Mouse (Mus musculus) forebrain, embryonic 10.5 days (tissue): ENCODE data around the gene Mrvi1. TPM values are rescaled to one million over a fixed set of nuclear protein-coding genes. Genes with fewer than 3 reads are reported as not detected.
A peak's percentile ranks its signal among the peaks of the same experiment; 100 is the strongest.
"Not testable (repeated sequence)": the region's sequence is repeated elsewhere in the genome, so short reads cannot be mapped to it uniquely, and the experiment has no call there.

Experiments
- DNase-seq: peaks from one replicate; pipeline ENCODE4 v3.0.0-alpha.2; 2017; ENCODE audit warnings: low spot score; ENCODE audit errors: extremely low spot score
- H3K27ac ChIP-seq: fragments of 300-500 bp; sonication (generic); 2 replicates; pipeline ENCODE4 v1.5.1; 2016; ENCODE audit warnings: mild to moderate bottlenecking
- H3K27me3 ChIP-seq: fragments of 300-500 bp; sonication (generic); 2 replicates; pipeline ENCODE4 v1.6.1; 2016; ENCODE audit warnings: mild to moderate bottlenecking; ENCODE audit not compliant: poor library complexity, severe bottlenecking
- H3K36me3 ChIP-seq: fragments of 300-500 bp; sonication (generic); replicated peaks from 2 replicates; pipeline ENCODE4 v1.6.1; 2016; ENCODE audit warnings: mild to moderate bottlenecking, moderate library complexity
- H3K4me1 ChIP-seq: fragments of 300-500 bp; sonication (generic); 2 replicates; pipeline ENCODE4 v1.6.1; 2016
- H3K4me3 ChIP-seq: fragments of 300-500 bp; sonication (generic); 2 replicates; pipeline ENCODE4 v1.5.1; 2016; ENCODE audit warnings: mild to moderate bottlenecking, moderate library complexity
- H3K9me3 ChIP-seq: fragments of 300-500 bp; sonication (generic); 2 replicates; pipeline ENCODE4 v1.6.1; 2016; ENCODE audit warnings: mild to moderate bottlenecking, moderate library complexity
- WGBS: fragments of 180-500 bp; shearing (Covaris S2); methylation state at CpG from one replicate; pipeline ENCODE4 v1.1.7; 2016; 5-methylcytosine and 5-hydroxymethylcytosine counted together
- polyA plus RNA-seq: library from polyadenylated mRNA; unstranded; fragments of >200 nt; fragmentation: Nextera tagmentation; extraction: Ambion mirVana; gene quantifications from 2 replicates; pipeline ENCODE4 v1.2.1, GENCODE M21; 2016

The Mrvi1 gene
- polyA plus RNA-seq, 1 experiment from 2014 or later = 1.2 TPM

DNA sequence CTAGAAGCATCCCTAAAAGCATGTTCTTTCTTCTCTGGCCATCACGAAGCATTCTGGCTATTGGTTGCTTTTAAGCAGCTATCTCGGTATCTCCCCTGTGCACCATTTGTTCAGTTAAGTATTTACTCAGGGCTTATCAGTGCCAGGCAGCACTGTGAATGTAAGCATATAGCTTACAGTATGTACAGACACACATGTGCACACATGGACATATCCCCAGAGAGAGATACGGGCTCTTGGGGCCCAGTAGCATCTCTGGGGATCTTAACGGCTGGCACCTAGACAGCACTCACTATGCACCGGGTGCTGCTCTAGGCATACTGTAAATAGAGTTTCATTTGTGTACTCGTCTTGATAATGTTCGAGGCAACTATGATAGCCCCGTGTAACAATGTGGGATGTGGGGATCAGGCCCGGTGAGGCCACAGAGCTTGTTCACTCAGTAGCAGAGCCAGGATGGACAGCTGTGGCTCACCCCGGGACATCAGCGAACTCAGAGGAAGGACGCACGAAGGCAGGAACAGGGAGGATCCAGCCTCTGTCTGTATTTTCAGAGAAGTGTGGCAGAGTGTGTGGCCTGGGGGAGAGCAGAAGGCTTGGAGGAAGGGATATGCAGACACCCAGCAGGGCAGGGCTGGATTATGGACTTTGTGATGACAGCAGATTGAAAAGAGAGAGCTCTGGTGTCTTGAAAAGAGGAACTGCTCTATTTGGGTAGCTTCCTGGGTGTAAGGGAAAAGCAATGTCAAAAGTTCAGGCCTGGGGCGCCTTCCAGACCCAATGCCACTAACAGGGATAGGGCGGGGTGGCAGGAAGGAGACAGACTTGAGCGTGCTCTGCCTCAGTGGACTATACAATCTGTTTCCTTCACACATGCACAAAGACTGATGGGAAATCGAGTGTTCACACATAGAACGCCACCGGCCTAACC, 61.7 kb downstream of the Mrvi1 start:
- H3K4me1 ChIP-seq = no peaks in the 10 kb centered on the region
- no peaks in the 10 kb centered on the region for H3K9me3 ChIP-seq
- no peaks in the 10 kb centered on the region for H3K36me3 ChIP-seq
- H3K4me3 ChIP-seq = no peak overlapping the region
- no peak for DNase-seq
- H3K27me3 ChIP-seq = no peaks in the 10 kb centered on the region
- peak overlapping the region; percentile 40; the same call in 1 of the 2 replicates for H3K27ac ChIP-seq
- WGBS = 88% methylated on average over 19 of the region's 19 CpGs

DNA sequence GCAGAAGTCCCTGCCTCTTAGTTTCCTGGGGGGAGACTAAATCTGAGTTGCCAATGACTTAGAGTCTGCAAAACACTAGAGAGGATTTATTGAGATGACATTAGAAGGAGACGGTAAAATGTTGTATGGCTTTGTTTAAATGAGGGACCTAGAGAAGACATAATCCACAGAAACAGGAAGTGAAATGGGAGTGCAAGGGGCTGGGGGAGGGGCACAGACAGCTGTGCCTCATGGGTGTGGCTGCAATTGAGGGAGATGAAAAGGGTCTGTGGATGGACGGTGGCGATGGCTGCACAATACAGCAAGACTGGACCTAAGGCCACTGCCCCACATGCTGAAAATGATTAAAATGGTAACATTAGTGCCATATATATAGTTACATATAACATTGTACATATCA, 62.5 kb downstream of the Mrvi1 start:
- Histone ChIP-seq H3K9me3 (no peaks in the 10 kb centered on the region), H3K27ac (peak overlapping the region; percentile 48; the same call in 1 of the 2 replicates), H3K36me3 (no peaks in the 10 kb centered on the region), H3K27me3 (no peaks in the 10 kb centered on the region), H3K4me1 (no peaks in the 10 kb centered on the region), H3K4me3 (no peak overlapping the region)
- DNase-seq = no peak
- 76% methylated on average over 3 of the region's 3 CpGs for WGBS

DNA sequence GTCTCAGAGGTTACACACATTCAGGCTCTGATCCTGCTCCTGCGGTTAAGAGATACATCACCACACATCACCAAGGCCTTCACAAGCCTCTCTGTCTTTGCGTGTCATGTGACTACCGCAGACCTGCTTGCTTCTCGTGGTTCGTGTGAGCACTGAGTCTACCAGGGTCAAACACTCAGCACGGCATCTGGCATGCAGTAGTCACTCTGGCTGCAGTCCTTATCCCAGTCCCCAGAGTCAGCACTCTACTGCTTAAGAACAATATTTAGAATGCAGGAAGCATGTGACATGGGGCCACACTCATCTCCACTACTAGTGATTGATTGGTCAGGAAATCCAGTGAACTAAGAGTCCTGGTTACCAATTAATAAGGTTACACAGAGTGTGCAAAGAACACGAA, 66.3 kb downstream of the Mrvi1 start:
- no peaks in the 10 kb centered on the region for H3K36me3 ChIP-seq
- no peaks in the 10 kb centered on the region for H3K9me3 ChIP-seq
- no peak overlapping the region for H3K27ac ChIP-seq
- WGBS = 80% methylated on average over 7 of the region's 7 CpGs
- DNase-seq = no peak
- no peak overlapping the region for H3K4me3 ChIP-seq
- H3K4me1 ChIP-seq = no peaks in the 10 kb centered on the region
- no peaks in the 10 kb centered on the region for H3K27me3 ChIP-seq

DNA sequence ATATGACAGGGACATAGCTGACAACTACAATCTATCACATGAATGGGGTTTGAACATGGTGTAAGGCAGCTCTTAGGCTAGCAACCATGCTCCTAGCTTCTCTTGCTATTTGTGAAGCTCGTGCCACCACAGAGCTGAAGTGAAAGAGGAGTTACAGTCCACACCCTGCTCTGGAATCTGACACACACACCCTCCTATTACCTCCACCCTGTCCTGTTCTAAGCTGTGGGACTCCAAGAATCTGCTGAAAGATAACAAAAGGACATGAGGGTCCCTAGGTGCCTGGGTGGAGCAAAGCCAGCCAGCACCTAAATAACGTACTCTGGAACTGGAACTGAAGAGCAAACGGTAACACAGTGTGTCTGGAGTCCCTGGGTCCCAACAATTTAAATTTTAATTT, 67.7 kb downstream of the Mrvi1 start:
- WGBS = 89% methylated on average over 3 of the region's 3 CpGs
- Histone ChIP-seq H3K27me3 (no peaks in the 10 kb centered on the region), H3K4me1 (no peaks in the 10 kb centered on the region), H3K9me3 (no peaks in the 10 kb centered on the region), H3K4me3 (no peak overlapping the region), H3K36me3 (no peaks in the 10 kb centered on the region), H3K27ac (no peak overlapping the region)
- no peak for DNase-seq

DNA sequence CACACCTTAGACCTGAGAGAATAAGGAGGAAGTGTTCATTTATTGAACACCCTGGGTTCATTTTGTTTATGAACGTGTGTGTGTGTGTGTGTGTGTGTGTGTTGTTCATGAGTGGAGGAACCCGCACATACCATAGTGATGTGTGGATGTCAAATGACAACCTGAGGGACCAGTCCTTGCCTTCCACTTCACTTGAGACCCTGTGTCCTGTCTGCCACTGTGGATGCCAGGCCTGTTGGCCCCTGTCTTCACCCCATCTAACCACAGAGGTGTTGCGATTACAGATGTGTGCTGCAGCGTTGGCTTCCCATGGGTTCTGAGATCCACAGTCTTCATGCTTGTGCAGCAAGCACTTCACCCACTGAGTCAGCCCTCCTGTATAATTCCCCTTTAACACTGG, 68.5 kb downstream of the Mrvi1 start:
- H3K4me3 ChIP-seq = no peak overlapping the region
- no peak for DNase-seq

DNA sequence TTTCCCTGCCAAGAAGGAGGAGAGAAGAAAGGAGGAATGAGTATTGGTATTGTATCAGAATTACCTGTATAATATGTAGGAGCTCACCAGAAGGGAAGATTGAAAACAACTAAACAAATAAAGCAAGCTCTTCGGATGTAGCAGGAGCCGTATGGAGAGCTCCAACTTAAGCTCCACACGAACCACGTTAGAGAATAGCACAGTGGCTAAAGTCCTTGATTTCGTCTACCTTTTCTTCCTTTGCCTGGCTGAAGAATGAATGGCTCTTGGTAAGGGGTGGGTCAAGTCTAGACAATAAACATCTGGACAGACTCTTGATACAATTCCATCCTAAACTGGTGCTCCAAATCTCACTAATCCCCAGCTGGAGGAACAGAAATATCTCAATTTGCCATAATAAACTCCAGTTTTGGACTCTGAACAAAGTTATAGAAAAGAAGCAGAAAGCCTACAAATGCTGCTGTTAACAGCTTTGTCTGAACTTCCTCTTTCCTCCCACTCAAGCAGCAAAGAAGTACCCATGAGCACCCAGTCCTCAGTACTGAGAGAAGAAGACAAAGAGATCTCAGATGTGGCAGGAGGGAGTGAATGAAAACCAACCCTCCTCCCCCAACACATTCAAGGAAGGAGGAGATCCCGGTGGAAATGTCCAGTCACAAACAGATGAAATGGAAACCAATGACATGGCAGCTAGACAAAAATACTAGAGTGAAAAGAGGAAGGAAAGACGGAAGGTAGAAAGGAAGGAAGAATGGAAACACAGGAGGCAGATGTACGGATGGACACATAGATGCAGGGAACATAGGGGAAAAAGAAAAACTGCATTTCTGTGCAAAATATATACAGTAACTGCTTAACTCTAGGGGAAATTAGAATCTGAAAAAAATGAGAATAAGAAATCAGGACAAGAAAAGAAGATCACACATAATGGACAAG, 73.8 kb downstream of the Mrvi1 start:
- Histone ChIP-seq H3K27me3 (no peaks in the 10 kb centered on the region), H3K4me3 (no peak overlapping the region), H3K27ac (no peak overlapping the region), H3K36me3 (no peaks in the 10 kb centered on the region), H3K9me3 (no peaks in the 10 kb centered on the region), H3K4me1 (no peaks in the 10 kb centered on the region)
- WGBS = 83% methylated on average over 8 of the region's 8 CpGs
- no peak for DNase-seq

More for the DNA sequence above, 68.5 kb downstream of the Mrvi1 start:
- Histone ChIP-seq H3K4me1 (no peaks in the 10 kb centered on the region), H3K27ac (no peak overlapping the region), H3K36me3 (no peaks in the 10 kb centered on the region), H3K27me3 (no peaks in the 10 kb centered on the region), H3K9me3 (no peaks in the 10 kb centered on the region)
- 92% methylated on average over 4 of the region's 4 CpGs for WGBS

DNA sequence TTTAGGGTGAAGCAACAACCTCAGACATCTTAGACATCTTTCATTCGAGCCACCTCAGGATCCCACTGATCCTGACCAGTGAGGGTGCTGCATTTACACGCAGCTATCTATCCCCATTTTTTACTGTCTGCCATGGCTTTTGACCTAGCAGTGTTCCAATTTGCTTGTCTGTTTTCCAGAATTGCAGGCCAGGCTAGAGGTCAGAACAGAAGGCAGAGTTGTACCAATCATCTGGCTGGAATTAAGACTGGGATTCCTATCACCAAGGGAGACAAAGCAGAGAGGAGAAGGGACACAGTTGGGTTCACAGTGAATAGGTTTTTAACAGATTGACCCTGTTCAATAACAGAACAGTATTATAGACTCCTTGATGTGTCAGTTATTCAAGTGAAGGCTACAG, 75.7 kb downstream of the Mrvi1 start:
- DNase-seq = no peak
- no peaks in the 10 kb centered on the region for H3K36me3 ChIP-seq
- WGBS = 81% methylated on average over 2 of the region's 2 CpGs
- H3K4me1 ChIP-seq = no peaks in the 10 kb centered on the region
- H3K4me3 ChIP-seq = no peak overlapping the region
- no peaks in the 10 kb centered on the region for H3K27me3 ChIP-seq
- H3K27ac ChIP-seq = no peak overlapping the region
- no peaks in the 10 kb centered on the region for H3K9me3 ChIP-seq

DNA sequence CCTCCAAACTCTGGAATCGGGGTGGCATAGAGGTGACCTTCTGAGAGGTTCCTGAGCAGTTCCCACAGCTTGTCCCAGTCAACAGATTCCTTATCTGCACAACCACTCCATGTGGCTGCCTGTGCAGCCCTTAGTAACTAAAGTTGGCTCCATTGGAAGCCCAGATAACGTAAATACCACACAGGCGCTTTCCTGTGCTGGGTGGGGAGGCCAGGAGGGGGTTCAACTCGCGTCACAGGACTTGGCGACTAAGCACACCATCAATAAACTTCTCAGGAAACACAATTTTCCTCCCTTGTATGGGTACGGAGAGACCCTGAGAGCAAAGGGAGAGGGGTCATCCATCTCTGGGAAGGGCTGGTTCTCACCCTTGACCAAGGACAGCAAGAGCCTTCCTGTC, 79.0 kb downstream of the Mrvi1 start:
- Histone ChIP-seq H3K36me3 (no peaks in the 10 kb centered on the region), H3K9me3 (no peaks in the 10 kb centered on the region), H3K27me3 (no peaks in the 10 kb centered on the region), H3K4me1 (no peaks in the 10 kb centered on the region), H3K27ac (no peak overlapping the region), H3K4me3 (no peak overlapping the region)
- DNase-seq = no peak
- WGBS = 87% methylated on average over 7 of the region's 7 CpGs

DNA sequence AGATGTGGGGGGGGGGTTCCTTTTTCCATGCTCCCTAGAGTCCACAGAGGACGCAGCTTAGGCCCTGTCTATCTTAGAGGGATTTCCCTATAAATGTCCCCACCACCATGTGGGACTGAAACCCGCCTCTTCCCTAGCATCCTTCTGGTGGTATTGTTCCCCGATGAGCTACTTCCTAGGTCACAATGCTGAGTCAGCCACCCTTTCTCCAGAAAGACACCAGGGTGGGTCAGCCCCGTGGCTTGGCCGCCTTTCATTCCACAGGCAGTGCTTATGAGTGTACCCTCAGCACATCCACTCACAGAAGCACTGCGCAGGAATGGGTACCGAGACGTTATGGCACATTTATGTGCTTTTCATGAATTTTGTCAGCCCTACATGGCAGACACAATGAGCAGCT, 85.1 kb downstream of the Mrvi1 start:
- no peak overlapping the region for H3K4me3 ChIP-seq
- H3K9me3 ChIP-seq = no peaks in the 10 kb centered on the region
- no peaks in the 10 kb centered on the region for H3K27me3 ChIP-seq
- WGBS = 91% methylated on average over 8 of the region's 8 CpGs
- H3K4me1 ChIP-seq = no peaks in the 10 kb centered on the region
- H3K27ac ChIP-seq = no peak overlapping the region
- no peaks in the 10 kb centered on the region for H3K36me3 ChIP-seq
- no peak for DNase-seq

DNA sequence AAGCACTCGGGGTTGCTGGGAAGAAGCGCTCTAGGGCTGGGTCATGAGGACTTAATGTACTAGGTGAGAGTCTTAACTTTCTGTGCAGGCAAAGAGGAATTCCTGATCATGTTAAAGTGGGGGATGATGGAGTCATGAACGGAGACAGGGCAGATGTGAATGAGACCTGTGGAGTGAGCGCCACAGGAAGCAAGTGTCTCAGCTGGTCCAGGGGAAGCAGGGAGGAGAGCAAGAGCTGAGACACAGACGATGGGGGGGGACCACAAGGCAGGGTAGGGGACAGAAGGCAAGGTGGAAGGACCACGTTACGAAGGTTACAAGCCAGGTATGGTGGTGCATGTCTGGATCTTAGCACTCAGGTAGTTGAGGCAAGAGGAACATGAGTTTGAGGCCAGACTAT, 85.8 kb downstream of the Mrvi1 start:
- Histone ChIP-seq H3K36me3 (no peaks in the 10 kb centered on the region), H3K27me3 (no peaks in the 10 kb centered on the region), H3K4me3 (no peak overlapping the region), H3K27ac (no peak overlapping the region), H3K9me3 (no peaks in the 10 kb centered on the region), H3K4me1 (no peaks in the 10 kb centered on the region)
- 91% methylated on average over 7 of the region's 7 CpGs for WGBS
- no peak for DNase-seq

DNA sequence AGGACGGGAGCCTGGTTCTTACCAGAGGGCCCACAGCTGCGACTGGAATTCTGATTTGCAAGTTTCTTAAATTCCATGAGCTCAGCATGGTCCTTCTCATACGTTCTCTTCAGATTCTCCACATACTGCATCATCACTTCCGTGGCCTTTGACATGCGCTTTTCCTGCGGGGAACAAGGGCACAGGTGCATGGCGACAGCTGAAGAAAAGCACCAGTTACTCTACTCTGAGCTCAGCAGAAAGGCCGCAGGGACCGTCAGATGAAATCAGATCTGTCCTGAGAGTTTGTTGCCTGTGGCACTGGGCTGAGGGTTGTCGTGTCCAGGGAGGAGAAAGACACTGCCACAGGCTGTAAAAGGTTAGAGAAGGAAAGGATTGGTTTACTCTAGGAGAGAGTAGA, 86.5 kb downstream of the Mrvi1 start:
- 85% methylated on average over 10 of the region's 10 CpGs for WGBS

DNA sequence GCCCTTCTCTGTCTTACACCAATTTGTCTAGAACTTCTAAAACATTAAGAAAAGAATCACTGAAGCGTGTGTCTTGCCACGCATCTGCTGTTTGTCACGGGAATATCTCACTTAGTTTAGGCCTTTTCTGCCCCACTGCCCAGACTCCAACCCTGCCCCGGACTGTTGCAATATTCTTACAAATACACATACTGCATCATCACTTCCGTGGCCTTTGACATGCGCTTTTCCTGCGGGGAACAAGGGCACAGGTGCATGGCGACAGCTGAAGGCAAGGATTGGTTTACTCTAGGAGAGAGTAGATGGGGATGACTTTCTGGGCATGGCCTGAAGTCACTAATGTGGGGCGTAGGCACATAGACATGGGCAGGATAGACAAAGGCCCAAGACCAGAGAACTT, 87.6 kb downstream of the Mrvi1 start:
- Histone ChIP-seq H3K4me1 (no peaks in the 10 kb centered on the region), H3K27me3 (no peaks in the 10 kb centered on the region), H3K4me3 (no peak overlapping the region), H3K9me3 (no peaks in the 10 kb centered on the region), H3K36me3 (no peaks in the 10 kb centered on the region), H3K27ac (no peak overlapping the region)
- 92% methylated on average over 9 of the region's 9 CpGs for WGBS
- DNase-seq = no peak

More for the DNA sequence above, 86.5 kb downstream of the Mrvi1 start:
- not testable (repeated sequence) for H3K9me3 ChIP-seq, H3K4me3 ChIP-seq, H3K27ac ChIP-seq, H3K36me3 ChIP-seq, H3K4me1 ChIP-seq, H3K27me3 ChIP-seq, DNase-seq
